Mouse (Mus musculus): ENCODE measurements around the gene Fgfr2.

Fgfr2 gene

DNA sequence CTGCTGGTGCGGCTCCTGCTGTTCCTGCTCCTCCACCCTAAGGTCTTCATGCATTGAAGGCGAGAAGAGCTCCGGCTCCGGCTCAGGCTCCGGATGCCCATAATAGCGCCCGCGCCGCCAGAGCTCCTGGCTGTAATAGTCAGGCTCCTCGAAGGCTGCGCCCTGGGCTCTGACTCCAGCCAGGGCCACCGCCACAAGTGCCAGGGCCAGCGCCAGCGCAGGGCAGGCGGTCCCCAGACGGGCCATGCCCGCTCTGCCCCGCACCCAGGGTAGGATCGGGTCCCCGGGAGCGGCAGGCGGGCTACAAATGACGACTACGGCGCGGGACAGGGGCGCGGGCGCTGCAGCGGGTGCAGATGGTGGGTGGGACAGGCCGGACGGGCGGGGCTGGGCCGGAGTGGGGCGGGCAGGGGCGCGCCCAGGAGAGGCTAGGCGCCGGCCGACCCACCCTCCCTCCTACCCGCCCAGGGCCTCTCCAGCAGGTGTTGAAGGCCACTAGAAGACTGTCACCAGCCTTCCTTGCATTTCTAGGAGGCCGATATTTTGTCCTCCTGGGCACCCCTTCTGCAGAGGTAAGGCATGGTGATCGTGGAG lies 968.7 kb downstream of the Fgfr2 start, which contains the start of gene Cpxm2:
Gene Cpxm2, minus strand, starts transcription at position 372 of the 594 bp plus-strand sequence.
- in situ Hi-C loops (cut with MseI, MboI): no loop called here

GRCm38 (mm10) chr7:132153725-132154147 lies 969.4 kb downstream of the Fgfr2 start:
- in situ Hi-C loops (cut with MseI, MboI): no loop called here

- in situ Hi-C loops (cut with MseI, MboI): no loop called here
These were observed 977.8 kb downstream of the Fgfr2 start for GRCm38 (mm10) chr7:132145227-132145800.

DNA sequence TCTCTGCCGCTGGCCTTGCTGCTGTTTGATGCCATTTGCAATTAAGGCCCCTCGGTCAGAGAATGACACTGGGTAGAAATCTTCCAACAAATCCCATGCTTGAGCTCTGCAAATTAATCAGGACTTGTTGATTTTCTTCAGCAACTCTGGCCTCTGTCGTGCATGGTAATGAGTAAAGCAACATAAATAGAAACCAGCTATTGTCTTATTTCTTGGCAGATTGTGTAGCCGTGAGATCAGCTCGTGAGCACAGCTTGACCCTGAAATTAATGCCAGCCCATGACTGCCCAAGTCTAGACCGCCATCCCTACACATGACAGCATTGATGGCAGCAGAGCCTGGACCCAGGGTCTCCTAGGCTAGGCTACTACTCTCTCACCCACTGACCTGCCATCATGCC lies 994.5 kb downstream of the Fgfr2 start:
- in situ Hi-C loops (cut with MseI, MboI): no loop called here

- in situ Hi-C loops (cut with MseI, MboI): no loop called here
These were observed 998.2 kb downstream of the Fgfr2 start for GRCm38 (mm10) chr7:132124948-132125347.

- in situ Hi-C loops (cut with MseI, MboI): no loop called here
These were observed 999.9 kb downstream of the Fgfr2 start for GRCm38 (mm10) chr7:132123211-132123610.

DNA sequence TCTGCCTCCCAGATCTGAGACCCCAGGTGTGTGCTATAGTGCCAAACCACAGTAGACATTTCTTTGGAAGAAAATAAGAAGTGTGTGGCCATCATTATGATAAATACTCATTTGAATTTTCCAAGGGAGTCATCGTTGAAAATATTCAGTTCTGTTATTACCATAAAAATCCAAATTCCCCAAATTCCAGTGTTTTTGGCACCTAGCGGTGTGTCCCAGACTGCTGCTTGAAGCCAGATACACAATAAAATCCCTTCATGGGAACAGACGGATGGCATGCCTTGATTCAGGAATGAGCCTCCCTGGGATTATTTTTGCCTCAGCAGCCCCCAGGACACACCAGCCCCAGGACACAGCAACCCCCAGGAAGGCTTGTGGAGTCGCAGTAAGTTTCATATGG lies 1003.3 kb downstream of the Fgfr2 start:
- in situ Hi-C loops (cut with MseI, MboI): no loop called here

GRCm38 (mm10) chr7:132111770-132112169 lies 1011.4 kb downstream of the Fgfr2 start:
- in situ Hi-C loops (cut with MseI, MboI): no loop called here

GRCm38 (mm10) chr7:132110308-132110707 lies 1012.8 kb downstream of the Fgfr2 start:
- in situ Hi-C loops (cut with MseI, MboI): no loop called here

DNA sequence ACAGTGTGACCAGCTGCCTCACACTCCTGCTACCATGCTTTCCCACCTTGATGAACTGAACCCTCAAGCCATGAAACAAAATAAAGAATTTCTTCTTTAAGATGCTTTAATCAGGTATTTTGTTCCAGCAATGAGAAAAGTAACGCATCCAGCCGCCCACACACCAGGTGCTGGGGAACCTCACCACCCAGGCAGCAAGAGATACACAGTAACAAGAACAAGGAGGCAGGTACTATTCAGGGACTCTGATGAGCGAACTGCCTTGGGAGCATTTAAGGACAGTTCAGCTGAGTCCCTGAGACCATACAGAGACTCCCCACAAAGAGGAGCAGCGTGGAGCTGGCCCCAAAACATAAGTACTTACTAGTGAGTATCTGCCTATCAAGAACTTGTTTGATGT lies 1016.3 kb downstream of the Fgfr2 start:
- in situ Hi-C loops (cut with MseI, MboI): no loop called here

GRCm38 (mm10) chr7:132105326-132105725 lies 1017.8 kb downstream of the Fgfr2 start:
- in situ Hi-C loops (cut with MseI, MboI): no loop called here

GRCm38 (mm10) chr7:132098441-132098840 lies 1024.7 kb downstream of the Fgfr2 start:
- in situ Hi-C loops (cut with MseI, MboI): no loop called here

- in situ Hi-C loops (cut with MseI, MboI): no loop called here
These were observed 1028.5 kb downstream of the Fgfr2 start for GRCm38 (mm10) chr7:132094666-132095065.

- in situ Hi-C loops (cut with MseI, MboI): no loop called here
These were observed 1031.6 kb downstream of the Fgfr2 start for GRCm38 (mm10) chr7:132091551-132091950.

DNA sequence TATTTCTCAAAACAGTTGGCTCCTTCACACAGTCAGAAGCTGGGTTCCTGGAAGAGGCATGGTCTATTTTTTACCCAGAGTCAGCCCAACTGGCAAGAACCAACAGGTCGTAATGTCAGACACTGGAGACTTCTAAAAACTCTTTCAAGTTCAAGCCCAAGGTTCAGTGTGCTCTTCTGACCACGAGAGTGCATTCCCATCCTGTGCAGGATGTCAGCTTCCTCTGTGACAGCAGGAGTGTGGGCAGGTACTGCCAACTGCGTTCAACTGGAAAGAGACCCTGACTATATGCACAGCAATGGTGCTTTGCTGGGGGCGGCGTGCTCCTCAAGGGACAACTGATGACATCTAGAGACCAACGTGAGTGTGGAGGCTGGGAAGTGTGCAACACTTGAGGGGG lies 1034.5 kb downstream of the Fgfr2 start:
- in situ Hi-C loops (cut with MseI, MboI): no loop called here

GRCm38 (mm10) chr7:132088181-132088580 lies 1035.0 kb downstream of the Fgfr2 start:
- in situ Hi-C loops (cut with MseI, MboI): no loop called here

DNA sequence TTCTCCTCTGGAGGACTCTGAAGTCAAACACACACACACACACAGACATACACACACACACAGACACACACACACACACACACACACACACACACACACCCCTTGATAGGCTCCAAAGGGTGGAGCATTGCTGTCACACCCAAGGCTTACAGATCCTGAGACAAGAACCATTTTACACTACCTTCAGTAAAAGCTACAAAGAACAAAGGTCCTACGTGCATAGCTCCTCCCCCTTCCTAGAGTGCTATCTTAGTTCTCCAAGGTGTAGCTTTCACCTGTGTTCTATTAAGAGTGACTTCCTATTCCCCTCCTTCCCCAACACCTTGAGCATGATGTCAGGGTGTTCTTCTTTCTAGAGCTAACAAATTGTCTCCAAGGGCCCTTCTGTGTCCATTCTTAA lies 1047.3 kb downstream of the Fgfr2 start:
- in situ Hi-C loops (cut with MseI, MboI): no loop called here

DNA sequence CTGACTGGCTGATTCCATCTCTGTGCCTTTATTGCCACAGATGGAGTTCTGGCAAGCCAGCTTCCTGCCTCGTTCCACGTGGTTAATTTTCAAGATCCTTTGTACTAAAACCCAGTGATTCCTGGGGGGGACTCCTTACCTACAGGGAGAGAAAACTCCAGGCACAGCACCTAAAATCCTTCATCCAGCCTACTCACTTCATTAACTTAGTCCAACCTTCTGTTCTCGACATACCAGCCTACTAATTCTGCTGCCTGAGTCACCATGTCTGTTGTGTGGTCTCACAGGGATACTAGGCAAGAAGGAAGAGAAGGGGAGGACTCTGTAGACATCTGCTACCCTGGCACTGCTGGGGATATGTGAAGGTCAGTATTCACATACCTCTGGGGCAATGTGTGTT lies 1048.6 kb downstream of the Fgfr2 start:
- in situ Hi-C loops (cut with MseI, MboI): no loop called here

GRCm38 (mm10) chr7:132070877-132071625 lies 1052.1 kb downstream of the Fgfr2 start:
- in situ Hi-C loops (cut with MseI, MboI): no loop called here

DNA sequence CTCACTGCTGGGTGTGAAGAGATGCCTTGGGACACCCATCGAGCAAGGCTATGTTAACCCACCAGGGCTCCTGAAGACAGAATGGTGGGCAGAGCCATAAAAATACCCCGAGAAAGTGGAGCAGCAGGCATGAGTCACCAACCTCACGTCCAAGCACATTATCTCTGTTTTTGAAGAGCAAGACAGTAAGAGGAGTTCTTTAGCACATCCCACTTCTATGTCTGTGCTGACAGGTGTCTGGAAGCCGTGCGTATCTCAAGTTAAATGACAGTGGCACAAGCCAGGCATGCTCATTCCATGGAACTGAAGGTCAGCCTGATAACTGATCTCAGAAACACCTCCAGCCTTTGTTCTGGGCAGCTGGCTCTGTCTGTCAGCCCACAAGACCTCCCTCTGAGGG lies 1055.2 kb downstream of the Fgfr2 start:
- in situ Hi-C loops (cut with MseI, MboI): no loop called here

- in situ Hi-C loops (cut with MseI, MboI): no loop called here
These were observed 1055.6 kb downstream of the Fgfr2 start for GRCm38 (mm10) chr7:132067511-132067910.

GRCm38 (mm10) chr7:132060116-132060515 lies 1063.0 kb downstream of the Fgfr2 start:
- in situ Hi-C loops (cut with MseI, MboI): no loop called here

DNA sequence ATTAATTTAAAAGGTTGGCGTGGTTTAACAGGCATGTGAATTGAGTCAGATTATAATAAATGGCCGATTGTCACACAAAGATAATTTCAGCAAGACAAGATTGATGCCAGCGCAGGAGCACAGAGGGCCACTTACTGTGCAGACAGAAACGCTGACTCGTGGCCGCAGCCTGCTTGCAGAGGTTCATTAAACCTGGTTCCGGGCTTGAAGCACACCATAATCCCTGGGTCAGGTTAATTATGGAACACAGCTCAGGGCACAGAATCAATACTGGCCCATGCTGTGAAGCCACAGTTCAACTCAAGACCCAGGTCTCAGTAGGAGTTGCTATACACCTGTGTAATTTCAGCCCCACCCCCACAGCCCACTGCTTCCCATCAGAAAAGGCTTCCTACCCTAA lies 1066.6 kb downstream of the Fgfr2 start:
- in situ Hi-C loops (cut with MseI, MboI): no loop called here

All from mouse trophoblast stem cell (cell line).